Mouse (Mus musculus): ENCODE data around the gene Aqp6. TPM values are rescaled to one million over a fixed set of nuclear protein-coding genes. Genes with fewer than 3 reads are reported as not detected.

The Aqp6 gene
- not detected in 2 replicates for polyA plus RNA-seq (2014; fragmentation: Nextera tagmentation; extraction: Ambion mirVana)

GRCm38 (mm10) chr15:99600986-99601822 lies at the start of gene Aqp6:
Aqp6 (plus strand) TSS chr15:99601400.
- H3K27ac ChIP-seq (ENCODE audit: low read depth, low read length): no peak within 1 kb of the TSS
- no peak for ATAC-seq (replicated peaks; ENCODE audit: insufficient number of reproducible peaks, low FRiP score, low TSS enrichment)
- no peak within 1 kb of the TSS for H3K9ac ChIP-seq (ENCODE audit: low read depth, low read length)
- H3K9me3 ChIP-seq (replicated peaks; ENCODE audit: control insufficient read depth, low read length): no peaks in the 10 kb centered on the region
- peaks cover 48% of the 10 kb centered on the region for H3K27me3 ChIP-seq (ENCODE audit: control insufficient read depth, insufficient read depth, low read length)
- no peak within 1 kb of the TSS for H3K4me3 ChIP-seq (ENCODE audit: low read depth, low read length)
- 48% methylated on average over 22 of the region's 22 CpGs for WGBS (ENCODE audit: insufficient replicate concordance)
- H3K4me1 ChIP-seq (ENCODE audit: control insufficient read depth, insufficient read depth, low read length): peaks cover 23% of the 10 kb centered on the region
- H3K4me2 ChIP-seq: no peak within 1 kb of the TSS
- H3K36me3 ChIP-seq (ENCODE audit: control insufficient read depth, insufficient read depth, low read length): no peaks in the 10 kb centered on the region

- H3K4me2 ChIP-seq: no peak overlapping the region
- H3K4me1 ChIP-seq (ENCODE audit: control insufficient read depth, insufficient read depth, low read length): no peaks in the 10 kb centered on the region
- H3K9me3 ChIP-seq (replicated peaks; ENCODE audit: control insufficient read depth, low read length): no peaks in the 10 kb centered on the region
- 52% methylated on average over 6 of the region's 6 CpGs for WGBS (ENCODE audit: insufficient replicate concordance)
- H3K27me3 ChIP-seq (ENCODE audit: control insufficient read depth, insufficient read depth, low read length): peaks cover 20% of the 10 kb centered on the region
- ATAC-seq (replicated peaks; ENCODE audit: insufficient number of reproducible peaks, low FRiP score, low TSS enrichment): no peak
- no peak overlapping the region for H3K9ac ChIP-seq (ENCODE audit: low read depth, low read length)
- H3K4me3 ChIP-seq (ENCODE audit: low read depth, low read length): no peak overlapping the region
- H3K36me3 ChIP-seq (ENCODE audit: control insufficient read depth, insufficient read depth, low read length): no peaks in the 10 kb centered on the region
- H3K27ac ChIP-seq (ENCODE audit: low read depth, low read length): no peak overlapping the region
Measured at GRCm38 (mm10) chr15:99553767-99554166, 47.4 kb upstream of the Aqp6 start.

DNA sequence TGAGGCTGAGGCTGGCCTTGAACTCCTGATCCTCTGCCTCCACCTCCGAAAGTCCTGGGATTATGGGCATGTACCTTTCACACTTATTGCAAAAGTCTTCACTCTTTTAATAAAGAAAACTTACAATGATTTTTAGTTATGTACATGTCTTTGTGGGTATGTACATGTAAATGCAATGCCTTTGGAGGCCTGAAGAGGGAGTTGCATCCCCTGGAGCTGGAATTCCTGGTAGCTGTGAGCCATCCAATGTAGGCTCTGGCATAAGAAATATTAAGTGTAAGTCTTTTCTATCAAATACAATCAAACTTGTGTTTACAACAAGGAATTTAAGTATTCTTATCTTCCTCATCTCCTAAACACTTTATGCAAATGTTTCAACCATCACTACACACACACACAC lies 42.3 kb upstream of the Aqp6 start:
- no peak overlapping the region for H3K4me3 ChIP-seq (ENCODE audit: low read depth, low read length)
- no peak for ATAC-seq (replicated peaks; ENCODE audit: insufficient number of reproducible peaks, low FRiP score, low TSS enrichment)

DNA sequence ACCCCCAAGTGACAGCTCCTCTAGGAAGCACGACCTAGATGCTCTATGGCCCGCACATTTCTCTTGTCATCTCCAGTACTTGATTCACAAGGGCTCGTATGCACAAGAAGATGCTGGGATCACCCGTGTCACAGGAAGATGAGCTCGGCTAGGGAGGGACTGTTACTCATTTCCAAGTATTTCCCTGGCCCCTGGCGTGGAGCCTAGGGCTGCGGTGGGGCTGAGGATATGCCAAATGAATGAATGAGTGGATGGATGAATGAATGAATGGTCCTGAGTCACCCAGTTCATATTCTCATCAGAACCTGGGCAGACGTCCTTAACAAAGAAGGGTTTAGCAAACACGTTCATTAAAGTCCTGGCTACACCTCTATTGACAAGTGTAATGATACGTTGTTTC lies 41.0 kb upstream of the Aqp6 start:
- H3K27me3 ChIP-seq (ENCODE audit: control insufficient read depth, insufficient read depth, low read length): peaks cover 27% of the 10 kb centered on the region
- H3K4me3 ChIP-seq (ENCODE audit: low read depth, low read length): no peak overlapping the region
- H3K4me1 ChIP-seq (ENCODE audit: control insufficient read depth, insufficient read depth, low read length): no peaks in the 10 kb centered on the region
- no peaks in the 10 kb centered on the region for H3K9me3 ChIP-seq (replicated peaks; ENCODE audit: control insufficient read depth, low read length)
- no peak overlapping the region for H3K27ac ChIP-seq (ENCODE audit: low read depth, low read length)
- no peak overlapping the region for H3K9ac ChIP-seq (ENCODE audit: low read depth, low read length)
- no peaks in the 10 kb centered on the region for H3K36me3 ChIP-seq (ENCODE audit: control insufficient read depth, insufficient read depth, low read length)
- no peak for ATAC-seq (replicated peaks; ENCODE audit: insufficient number of reproducible peaks, low FRiP score, low TSS enrichment)
- H3K4me2 ChIP-seq: no peak overlapping the region
- 71% methylated on average over 10 of the region's 10 CpGs for WGBS (ENCODE audit: insufficient replicate concordance)

More for the DNA sequence above, 42.3 kb upstream of the Aqp6 start:
- Histone ChIP-seq H3K36me3 (ENCODE audit: control insufficient read depth, insufficient read depth, low read length) (no peaks in the 10 kb centered on the region), H3K27ac (ENCODE audit: low read depth, low read length) (no peak overlapping the region), H3K27me3 (ENCODE audit: control insufficient read depth, insufficient read depth, low read length) (peaks cover 18% of the 10 kb centered on the region), H3K9ac (ENCODE audit: low read depth, low read length) (no peak overlapping the region), H3K4me1 (ENCODE audit: control insufficient read depth, insufficient read depth, low read length) (no peaks in the 10 kb centered on the region), H3K4me2 (no peak overlapping the region), H3K9me3 (replicated peaks; ENCODE audit: control insufficient read depth, low read length) (no peaks in the 10 kb centered on the region)
- 76% methylated on average over 1 of the region's 1 CpGs for WGBS (ENCODE audit: insufficient replicate concordance)

DNA sequence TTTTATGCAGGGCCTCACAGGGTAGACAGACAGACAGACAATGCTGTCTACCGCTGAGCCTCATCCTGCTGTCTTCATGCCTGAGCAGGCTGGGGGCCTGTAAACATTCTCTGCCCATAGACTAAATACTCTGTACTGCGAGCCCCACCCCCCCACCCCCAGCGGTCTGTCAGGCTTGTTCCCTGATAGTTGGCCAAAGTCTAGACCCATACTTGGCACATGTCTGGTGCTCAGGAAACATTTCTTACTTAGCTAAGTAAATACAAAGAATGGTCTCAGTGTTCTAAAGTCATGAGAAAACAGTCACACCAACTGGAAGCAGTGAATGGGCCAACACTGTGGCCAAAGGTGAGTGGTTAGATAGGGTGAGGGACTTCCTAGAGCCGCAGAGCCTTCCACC lies 33.8 kb upstream of the Aqp6 start:
- WGBS (ENCODE audit: insufficient replicate concordance): 70% methylated on average over 4 of the region's 4 CpGs
- no peak for ATAC-seq (replicated peaks; ENCODE audit: insufficient number of reproducible peaks, low FRiP score, low TSS enrichment)

DNA sequence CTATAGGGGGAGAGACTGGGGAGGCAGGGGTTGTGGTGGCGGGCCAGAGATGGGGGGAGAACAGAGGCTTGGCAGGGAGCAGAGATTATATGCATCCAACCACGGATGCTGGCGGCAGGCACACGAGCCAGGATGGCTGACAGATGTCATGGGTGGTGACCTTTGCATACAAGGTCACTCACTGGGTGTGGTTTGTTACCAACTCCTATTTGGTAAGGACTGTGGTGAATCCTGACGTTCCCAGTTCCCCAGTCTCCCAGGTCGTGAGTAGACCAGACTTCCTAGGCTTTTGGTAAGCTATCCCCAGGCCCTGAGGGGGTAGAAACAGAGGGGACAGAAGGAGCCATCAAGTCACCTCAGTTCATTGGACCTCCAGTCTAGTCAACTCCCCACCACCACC lies 32.5 kb upstream of the Aqp6 start:
- Histone ChIP-seq H3K9ac (ENCODE audit: low read depth, low read length) (no peak overlapping the region), H3K4me2 (no peak overlapping the region), H3K4me3 (ENCODE audit: low read depth, low read length) (no peak overlapping the region), H3K36me3 (ENCODE audit: control insufficient read depth, insufficient read depth, low read length) (no peaks in the 10 kb centered on the region), H3K9me3 (replicated peaks; ENCODE audit: control insufficient read depth, low read length) (no peaks in the 10 kb centered on the region), H3K27ac (ENCODE audit: low read depth, low read length) (no peak overlapping the region), H3K27me3 (ENCODE audit: control insufficient read depth, insufficient read depth, low read length) (peaks cover 25% of the 10 kb centered on the region), H3K4me1 (ENCODE audit: control insufficient read depth, insufficient read depth, low read length) (no peaks in the 10 kb centered on the region)
- no peak for ATAC-seq (replicated peaks; ENCODE audit: insufficient number of reproducible peaks, low FRiP score, low TSS enrichment)
- 76% methylated on average over 6 of the region's 6 CpGs for WGBS (ENCODE audit: insufficient replicate concordance)

More for the DNA sequence above, 33.8 kb upstream of the Aqp6 start:
- no peaks in the 10 kb centered on the region for H3K4me1 ChIP-seq (ENCODE audit: control insufficient read depth, insufficient read depth, low read length)
- H3K36me3 ChIP-seq (ENCODE audit: control insufficient read depth, insufficient read depth, low read length): no peaks in the 10 kb centered on the region
- no peak overlapping the region for H3K27ac ChIP-seq (ENCODE audit: low read depth, low read length)
- H3K9ac ChIP-seq (ENCODE audit: low read depth, low read length): no peak overlapping the region
- no peaks in the 10 kb centered on the region for H3K9me3 ChIP-seq (replicated peaks; ENCODE audit: control insufficient read depth, low read length)
- H3K4me2 ChIP-seq: no peak overlapping the region
- H3K27me3 ChIP-seq (ENCODE audit: control insufficient read depth, insufficient read depth, low read length): peaks cover 28% of the 10 kb centered on the region
- H3K4me3 ChIP-seq (ENCODE audit: low read depth, low read length): no peak overlapping the region

- Histone ChIP-seq H3K4me2 (no peak overlapping the region), H3K27me3 (ENCODE audit: control insufficient read depth, insufficient read depth, low read length) (peaks cover 24% of the 10 kb centered on the region), H3K9me3 (replicated peaks; ENCODE audit: control insufficient read depth, low read length) (no peaks in the 10 kb centered on the region), H3K36me3 (ENCODE audit: control insufficient read depth, insufficient read depth, low read length) (no peaks in the 10 kb centered on the region), H3K4me1 (ENCODE audit: control insufficient read depth, insufficient read depth, low read length) (no peaks in the 10 kb centered on the region), H3K4me3 (ENCODE audit: low read depth, low read length) (no peak overlapping the region), H3K9ac (ENCODE audit: low read depth, low read length) (no peak overlapping the region), H3K27ac (ENCODE audit: low read depth, low read length) (no peak overlapping the region)
- ATAC-seq (replicated peaks; ENCODE audit: insufficient number of reproducible peaks, low FRiP score, low TSS enrichment): no peak
- WGBS (ENCODE audit: insufficient replicate concordance): 75% methylated on average over 10 of the region's 10 CpGs
Measured at GRCm38 (mm10) chr15:99569123-99569522, 32.1 kb upstream of the Aqp6 start.

DNA sequence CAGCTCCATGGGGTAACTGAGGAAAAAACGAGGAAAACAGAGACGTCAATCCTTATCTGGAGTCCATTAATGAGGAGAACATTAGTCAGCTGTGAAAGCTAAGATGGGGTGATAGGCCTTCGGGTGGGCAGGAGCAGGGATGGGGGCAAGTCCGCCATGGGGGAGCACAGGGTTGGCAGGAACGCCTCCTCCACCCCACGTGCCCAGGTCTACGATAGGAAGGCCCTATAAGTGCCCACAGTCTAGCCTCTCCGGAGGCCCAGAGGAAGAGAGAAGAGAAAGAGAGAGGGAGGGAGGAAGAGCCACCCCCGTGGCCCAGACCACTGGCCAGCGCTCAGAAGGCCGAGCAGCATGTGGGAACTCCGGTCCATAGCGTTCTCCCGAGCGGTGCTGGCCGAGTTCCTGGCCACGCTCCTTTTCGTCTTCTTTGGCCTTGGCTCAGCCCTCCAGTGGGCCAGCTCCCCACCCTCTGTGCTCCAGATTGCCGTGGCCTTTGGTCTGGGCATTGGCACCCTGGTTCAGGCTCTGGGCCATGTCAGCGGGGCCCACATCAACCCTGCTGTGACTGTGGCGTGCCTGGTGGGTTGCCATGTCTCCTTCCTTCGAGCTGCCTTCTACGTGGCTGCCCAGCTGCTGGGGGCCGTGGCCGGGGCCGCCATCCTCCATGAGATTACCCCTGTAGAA lies 22.3 kb upstream of the Aqp6 start, which contains the start of gene Aqp2:
Gene Aqp2, plus strand, starts transcription at position 254 of the 684 bp plus-strand sequence.
- no peaks in the 10 kb centered on the region for H3K9me3 ChIP-seq (replicated peaks; ENCODE audit: control insufficient read depth, low read length)
- H3K9ac ChIP-seq (ENCODE audit: low read depth, low read length): no peak within 1 kb of the TSS
- H3K27me3 ChIP-seq (ENCODE audit: control insufficient read depth, insufficient read depth, low read length): peaks cover 73% of the 10 kb centered on the region
- H3K4me3 ChIP-seq (ENCODE audit: low read depth, low read length): no peak within 1 kb of the TSS
- H3K4me1 ChIP-seq (ENCODE audit: control insufficient read depth, insufficient read depth, low read length): peaks cover 7% of the 10 kb centered on the region
- 77% methylated on average over 26 of the region's 26 CpGs for WGBS (ENCODE audit: insufficient replicate concordance)
- ATAC-seq (replicated peaks; ENCODE audit: insufficient number of reproducible peaks, low FRiP score, low TSS enrichment): no peak
- no peak within 1 kb of the TSS for H3K27ac ChIP-seq (ENCODE audit: low read depth, low read length)
- no peaks in the 10 kb centered on the region for H3K36me3 ChIP-seq (ENCODE audit: control insufficient read depth, insufficient read depth, low read length)
- no peak within 1 kb of the TSS for H3K4me2 ChIP-seq

Measured in heart, embryonic 11.5 days (tissue).